Mouse (Mus musculus) heart, embryonic 12.5 days (tissue): Measurements from ENCODE around the gene Mrpl43. TPM values are rescaled to one million over a fixed set of nuclear protein-coding genes. Genes with fewer than 3 reads are reported as not detected.

Experiments used
- ATAC-seq: fragments of 200-750 bp; cut with Nextera tagmentation; 2 replicates; pipeline ENCODE4 v1.8.0; 2017; ENCODE audit warnings: moderate TSS enrichment, moderate library complexity; ENCODE audit not compliant: insufficient number of reproducible peaks, low FRiP score
- H3K27ac ChIP-seq: fragments of 300-500 bp; sonication (generic); 2 replicates; pipeline ENCODE4 v1.5.1; 2016; ENCODE audit warnings: mild to moderate bottlenecking, moderate library complexity; ENCODE audit not compliant: poor library complexity, severe bottlenecking
- H3K27me3 ChIP-seq: fragments of 300-500 bp; sonication (generic); replicated peaks from 2 replicates; pipeline ENCODE4 v1.6.1; 2016; ENCODE audit warnings: mild to moderate bottlenecking, moderate library complexity
- H3K36me3 ChIP-seq: fragments of 300-500 bp; sonication (generic); 2 replicates; pipeline ENCODE4 v1.6.1; 2016; ENCODE audit warnings: mild to moderate bottlenecking, moderate library complexity
- H3K4me1 ChIP-seq: fragments of 300-500 bp; sonication (generic); replicated peaks from 2 replicates; pipeline ENCODE4 v1.6.1; 2016; ENCODE audit warnings: mild to moderate bottlenecking
- H3K4me2 ChIP-seq: fragments of 300-500 bp; sonication (generic); 2 replicates; pipeline ENCODE4 v1.6.1; 2016; ENCODE audit warnings: mild to moderate bottlenecking, moderate library complexity
- H3K4me3 ChIP-seq: fragments of 300-500 bp; sonication (generic); 2 replicates; pipeline ENCODE4 v1.5.1; 2016; ENCODE audit warnings: mild to moderate bottlenecking
- H3K9ac ChIP-seq: fragments of 300-500 bp; sonication (generic); 2 replicates; pipeline ENCODE4 v1.6.1; 2016; ENCODE audit warnings: mild to moderate bottlenecking, moderate library complexity
- H3K9me3 ChIP-seq: fragments of 300-500 bp; sonication (generic); replicated peaks from 2 replicates; pipeline ENCODE4 v1.6.1; 2016; ENCODE audit warnings: mild to moderate bottlenecking, moderate library complexity
- WGBS: fragments of 180-500 bp; shearing (Covaris S2); methylation state at CpG from one replicate; pipeline ENCODE4 v1.1.7; 2016; 5-methylcytosine and 5-hydroxymethylcytosine counted together
- polyA plus RNA-seq: library from polyadenylated mRNA; unstranded; fragments of >200 nt; fragmentation: Nextera tagmentation; extraction: Ambion mirVana; gene quantifications from 2 replicates; pipeline ENCODE4 v1.2.1, GENCODE M21; 2016

The Mrpl43 gene
- polyA plus RNA-seq, 1 experiment from 2014 or later, result 66.8 TPM

GRCm38 (mm10) chr19:45027848-45028247 is 21.6 kb upstream of the Mrpl43 start:
- ATAC-seq, result no peak
- Histone ChIP-seq H3K36me3 (peaks cover 57% of the 10 kb centered on the region), H3K27ac (0 out of 2 replicates have a peak overlapping the region, but pooled peaks have one; percentile 28), H3K9ac (no peak overlapping the region), H3K4me2 (no peak overlapping the region), H3K4me3 (no peak overlapping the region), H3K4me1 (peaks cover 38% of the 10 kb centered on the region), H3K9me3 (no peaks in the 10 kb centered on the region), H3K27me3 (no peaks in the 10 kb centered on the region)
- 85% methylated on average over 6 of the region's 6 CpGs for WGBS

- H3K9me3 ChIP-seq, result no peaks in the 10 kb centered on the region
- H3K27ac ChIP-seq, result no peak overlapping the region
- no peak overlapping the region for H3K4me2 ChIP-seq
- ATAC-seq, result no peak
- H3K9ac ChIP-seq, result no peak overlapping the region
- H3K4me1 ChIP-seq, result peaks cover 31% of the 10 kb centered on the region
- H3K36me3 ChIP-seq, result peaks cover 62% of the 10 kb centered on the region
- H3K4me3 ChIP-seq, result no peak overlapping the region
- WGBS, result 71% methylated on average over 6 of the region's 6 CpGs
- H3K27me3 ChIP-seq, result no peaks in the 10 kb centered on the region
Measured at GRCm38 (mm10) chr19:45026958-45027670, 20.9 kb upstream of the Mrpl43 start.

- Histone ChIP-seq H3K9me3 (no peaks in the 10 kb centered on the region), H3K27ac (no peak overlapping the region), H3K36me3 (peaks cover 73% of the 10 kb centered on the region), H3K4me2 (no peak overlapping the region), H3K4me1 (peaks cover 29% of the 10 kb centered on the region), H3K27me3 (no peaks in the 10 kb centered on the region), H3K4me3 (no peak overlapping the region), H3K9ac (no peak overlapping the region)
- no peak for ATAC-seq
- WGBS, result 90% methylated on average over 37 of the region's 37 CpGs
Measured at GRCm38 (mm10) chr19:45025937-45026568, 19.8 kb upstream of the Mrpl43 start.

- Histone ChIP-seq H3K4me3 (no peak overlapping the region), H3K9ac (no peak overlapping the region), H3K4me2 (no peak overlapping the region), H3K27ac (no peak overlapping the region), H3K36me3 (peaks cover 77% of the 10 kb centered on the region), H3K4me1 (peaks cover 31% of the 10 kb centered on the region), H3K9me3 (no peaks in the 10 kb centered on the region), H3K27me3 (no peaks in the 10 kb centered on the region)
- 89% methylated on average over 20 of the region's 20 CpGs for WGBS
- no peak for ATAC-seq
Measured at GRCm38 (mm10) chr19:45024775-45025174, 18.5 kb upstream of the Mrpl43 start.

GRCm38 (mm10) chr19:45023993-45024392 is 17.8 kb upstream of the Mrpl43 start:
- Histone ChIP-seq H3K36me3 (peaks cover 79% of the 10 kb centered on the region), H3K4me3 (no peak overlapping the region), H3K4me1 (peaks cover 35% of the 10 kb centered on the region), H3K4me2 (no peak overlapping the region), H3K9me3 (no peaks in the 10 kb centered on the region), H3K9ac (no peak overlapping the region), H3K27ac (no peak overlapping the region), H3K27me3 (no peaks in the 10 kb centered on the region)
- peak; percentile 13; the same call in 1 of the 2 replicates for ATAC-seq
- 83% methylated on average over 11 of the region's 11 CpGs for WGBS

- 0 out of 2 replicates have a peak overlapping the region, but pooled peaks have one; percentile 21 for H3K9ac ChIP-seq
- no peak for ATAC-seq
- H3K27me3 ChIP-seq, result no peaks in the 10 kb centered on the region
- H3K4me3 ChIP-seq, result no peak overlapping the region
- H3K4me2 ChIP-seq, result 0 out of 2 replicates have a peak overlapping the region, but pooled peaks have one; percentile 10
- no peak overlapping the region for H3K27ac ChIP-seq
- H3K9me3 ChIP-seq, result no peaks in the 10 kb centered on the region
- peaks cover 37% of the 10 kb centered on the region for H3K4me1 ChIP-seq
- 77% methylated on average over 15 of the region's 15 CpGs for WGBS
- H3K36me3 ChIP-seq, result peaks cover 56% of the 10 kb centered on the region
Measured at GRCm38 (mm10) chr19:45021362-45021761, 15.1 kb upstream of the Mrpl43 start.

GRCm38 (mm10) chr19:45020348-45020747 is 14.1 kb upstream of the Mrpl43 start:
- no peak for ATAC-seq
- Histone ChIP-seq H3K9ac (peak overlapping the region; percentile 21; the same call in 1 of the 2 replicates), H3K4me3 (no peak overlapping the region), H3K36me3 (peaks cover 46% of the 10 kb centered on the region), H3K4me2 (peak overlapping the region; percentile 31), H3K4me1 (peaks cover 37% of the 10 kb centered on the region), H3K27me3 (no peaks in the 10 kb centered on the region), H3K9me3 (no peaks in the 10 kb centered on the region), H3K27ac (no peak overlapping the region)
- WGBS, result 54% methylated on average over 6 of the region's 6 CpGs

- peaks cover 27% of the 10 kb centered on the region for H3K36me3 ChIP-seq
- H3K27ac ChIP-seq, result peak overlapping the region; percentile 100
- no peaks in the 10 kb centered on the region for H3K27me3 ChIP-seq
- WGBS, result under 1% methylated on average over 13 of the region's 13 CpGs
- H3K4me2 ChIP-seq, result peak overlapping the region; percentile 98
- H3K9me3 ChIP-seq, result no peaks in the 10 kb centered on the region
- peaks cover 51% of the 10 kb centered on the region for H3K4me1 ChIP-seq
- peak overlapping the region; percentile 97 for H3K9ac ChIP-seq
- peak overlapping the region; percentile 78 for H3K4me3 ChIP-seq
- no peak for ATAC-seq
Measured at GRCm38 (mm10) chr19:45018351-45018831, 12.1 kb upstream of the Mrpl43 start.

- peak; percentile 78 for ATAC-seq
- H3K27ac ChIP-seq, result peak overlapping the region; percentile 100
- H3K9me3 ChIP-seq, result no peaks in the 10 kb centered on the region
- H3K27me3 ChIP-seq, result no peaks in the 10 kb centered on the region
- H3K9ac ChIP-seq, result peak overlapping the region; percentile 97
- peak overlapping the region; percentile 78 for H3K4me3 ChIP-seq
- peaks cover 23% of the 10 kb centered on the region for H3K36me3 ChIP-seq
- WGBS, result under 1% methylated on average over 46 of the region's 48 CpGs
- H3K4me2 ChIP-seq, result peak overlapping the region; percentile 98
- peaks cover 52% of the 10 kb centered on the region for H3K4me1 ChIP-seq
Measured at GRCm38 (mm10) chr19:45017909-45018308, 11.7 kb upstream of the Mrpl43 start.

- H3K27ac ChIP-seq, result peak overlapping the region; percentile 100
- H3K9me3 ChIP-seq, result no peaks in the 10 kb centered on the region
- H3K4me1 ChIP-seq, result peaks cover 54% of the 10 kb centered on the region
- peak overlapping the region; percentile 98 for H3K4me2 ChIP-seq
- peak overlapping the region; percentile 97 for H3K9ac ChIP-seq
- H3K27me3 ChIP-seq, result no peaks in the 10 kb centered on the region
- ATAC-seq, result peak; percentile 47
- H3K36me3 ChIP-seq, result peaks cover 17% of the 10 kb centered on the region
- 0% methylated on average over 21 of the region's 27 CpGs for WGBS
- peak overlapping the region; percentile 78 for H3K4me3 ChIP-seq
Measured at GRCm38 (mm10) chr19:45017216-45017771, 11.1 kb upstream of the Mrpl43 start.
